Mouse (Mus musculus): ENCODE results near the gene Gpr160.
"Not testable (repeated sequence)": the region's sequence is repeated elsewhere in the genome, so short reads cannot be mapped to it uniquely, and the experiment has no call there.

The Gpr160 gene

GRCm38 (mm10) chr3:30855604-30856458, at the start of gene Gpr160:
Gpr160 (plus strand) TSS chr3:30855950.
- peak; percentile 41 to 50 for DNase-seq (ENCODE audit: low spot score in 2 of 2)

GRCm38 (mm10) chr3:30812881-30813280, 42.9 kb upstream of the Gpr160 start:
- DNase-seq (ENCODE audit: low spot score in 2 of 2) = no peak

- DNase-seq (ENCODE audit: low spot score in 2 of 2) = no peak
Observed at GRCm38 (mm10) chr3:30818630-30819125, 37.1 kb upstream of the Gpr160 start.

GRCm38 (mm10) chr3:30822163-30822562, 33.6 kb upstream of the Gpr160 start:
- no peak for DNase-seq (ENCODE audit: low spot score in 2 of 2)

GRCm38 (mm10) chr3:30826069-30826468, 29.7 kb upstream of the Gpr160 start:
- no peak for DNase-seq (ENCODE audit: low spot score in 2 of 2)

- no peak for DNase-seq (ENCODE audit: low spot score in 2 of 2)
Observed at GRCm38 (mm10) chr3:30831848-30832606, 23.7 kb upstream of the Gpr160 start.

GRCm38 (mm10) chr3:30833254-30833653, 22.5 kb upstream of the Gpr160 start:
- no peak for DNase-seq (ENCODE audit: low spot score in 2 of 2)

GRCm38 (mm10) chr3:30845755-30846154, 10.0 kb upstream of the Gpr160 start:
- DNase-seq (ENCODE audit: low spot score in 2 of 2) = no peak

GRCm38 (mm10) chr3:30847413-30847812, 8.3 kb upstream of the Gpr160 start:
- DNase-seq (ENCODE audit: low spot score in 2 of 2) = no peak

- no peak for DNase-seq (ENCODE audit: low spot score in 2 of 2)
Observed at GRCm38 (mm10) chr3:30851422-30851821, 4.3 kb upstream of the Gpr160 start.

GRCm38 (mm10) chr3:30853596-30853995, 2.2 kb upstream of the Gpr160 start:
- no peak for DNase-seq (ENCODE audit: low spot score in 2 of 2)

- not testable (repeated sequence) for DNase-seq (ENCODE audit: low spot score in 2 of 2)
Observed at GRCm38 (mm10) chr3:30859599-30859998, 3.8 kb downstream of the Gpr160 start.

GRCm38 (mm10) chr3:30860705-30861104, 5.0 kb downstream of the Gpr160 start:
- DNase-seq (ENCODE audit: low spot score in 2 of 2) = no peak

GRCm38 (mm10) chr3:30863712-30864435, 8.1 kb downstream of the Gpr160 start:
- no peak for DNase-seq (ENCODE audit: low spot score in 2 of 2)

GRCm38 (mm10) chr3:30864640-30865039, 8.9 kb downstream of the Gpr160 start:
- DNase-seq (ENCODE audit: low spot score in 2 of 2) = no peak

GRCm38 (mm10) chr3:30868176-30868575, 12.4 kb downstream of the Gpr160 start:
- no peak for DNase-seq (ENCODE audit: low spot score in 2 of 2)

- no peak for DNase-seq (ENCODE audit: low spot score in 2 of 2)
Observed at GRCm38 (mm10) chr3:30868625-30869024, 12.9 kb downstream of the Gpr160 start.

- DNase-seq (ENCODE audit: low spot score in 2 of 2) = no peak
Observed at GRCm38 (mm10) chr3:30869995-30870394, 14.2 kb downstream of the Gpr160 start.

GRCm38 (mm10) chr3:30876709-30877108, 21.0 kb downstream of the Gpr160 start:
- no peak for DNase-seq (ENCODE audit: low spot score in 2 of 2)

GRCm38 (mm10) chr3:30887449-30887848, 31.7 kb downstream of the Gpr160 start:
- DNase-seq (ENCODE audit: low spot score in 2 of 2) = no peak

GRCm38 (mm10) chr3:30889014-30889413, 33.3 kb downstream of the Gpr160 start:
- no peak for DNase-seq (ENCODE audit: low spot score in 2 of 2)

GRCm38 (mm10) chr3:30896721-30897120, 41.0 kb downstream of the Gpr160 start:
- DNase-seq (ENCODE audit: low spot score in 2 of 2) = no peak

All from frontal cortex, postnatal 36 days (tissue).